Mouse (Mus musculus) hindlimb bud, embryonic 11.5 days (tissue): ENCODE results near the gene Dcaf17.

Experiments used
- DNase-seq: peaks from one replicate; pipeline ENCODE4 v3.0.0-alpha.2; 2012; ENCODE audit warnings: low read depth, low spot score; ENCODE audit errors: extremely low spot score

Dcaf17 gene

DNA sequence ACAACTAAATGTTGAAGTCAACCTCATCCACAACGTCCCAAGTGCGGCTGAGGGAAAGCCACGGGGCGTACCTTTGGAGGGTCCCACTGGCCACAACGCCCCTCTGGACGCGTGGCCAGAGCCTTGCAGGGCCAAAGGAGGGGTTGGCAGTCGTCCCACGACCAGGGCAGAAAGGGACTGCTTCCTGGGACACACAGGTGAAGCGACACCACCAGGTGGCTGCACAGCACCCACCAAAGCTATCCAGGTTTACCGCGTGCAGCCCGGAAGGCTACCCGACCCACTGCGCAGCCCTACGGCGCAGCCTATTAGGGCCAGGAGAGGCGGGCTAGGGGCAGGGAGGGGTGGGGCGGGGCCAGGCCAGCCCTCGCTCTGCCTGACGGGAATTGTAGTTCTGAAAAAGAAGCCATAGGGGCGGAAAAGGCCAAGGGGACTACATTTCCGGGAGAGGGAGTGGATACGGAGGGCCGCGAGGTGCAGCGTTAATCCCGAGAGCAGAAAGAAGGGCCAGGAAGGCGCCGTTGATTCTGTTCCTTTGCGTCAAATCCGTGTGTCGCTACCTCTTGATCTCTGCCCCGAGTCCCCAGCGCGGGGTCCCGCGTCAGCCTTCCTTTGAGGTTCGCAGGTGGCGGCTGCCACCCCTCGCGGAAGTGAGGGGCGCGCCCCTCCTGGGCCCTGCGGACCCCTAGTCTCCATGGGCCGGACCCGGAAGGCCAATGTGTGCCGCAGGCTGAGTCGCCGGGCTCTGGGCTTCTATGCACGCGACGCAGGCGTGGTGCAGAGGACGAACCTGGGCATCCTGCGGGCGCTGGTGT, at the start of gene Dcaf17, which contains the start of gene Mettl8:
Gene Dcaf17, plus strand, starts transcription at position 29 of the 815 bp plus-strand sequence.
Gene Mettl8, minus strand, starts transcription at position 284 of the 815 bp plus-strand sequence.
- peak; percentile 82 for DNase-seq

GRCm38 (mm10) chr2:71011816-71012215, 43.3 kb upstream of the Dcaf17 start:
- no peak for DNase-seq

- DNase-seq, result no peak
Measured at GRCm38 (mm10) chr2:71013521-71013920, 41.6 kb upstream of the Dcaf17 start.

DNA sequence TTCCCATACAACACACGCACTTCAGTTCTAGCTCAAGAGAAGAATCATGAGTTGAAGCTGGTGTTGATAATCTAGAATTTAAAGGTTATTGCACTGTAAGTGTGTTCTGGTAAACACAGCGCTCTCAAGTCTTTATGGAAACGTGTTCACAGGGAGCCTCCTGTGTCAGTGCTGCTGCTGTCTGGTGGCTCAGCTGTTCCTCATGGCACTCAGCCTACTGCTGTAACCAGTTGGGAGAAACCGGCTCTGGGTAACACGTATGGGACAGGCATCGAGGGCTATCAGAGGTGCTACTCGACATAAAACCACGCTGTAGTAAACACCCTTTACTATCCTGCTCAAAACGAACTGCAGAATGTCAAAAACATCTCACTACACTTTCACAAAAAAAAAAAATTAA, 35.9 kb upstream of the Dcaf17 start:
- DNase-seq, result no peak

DNA sequence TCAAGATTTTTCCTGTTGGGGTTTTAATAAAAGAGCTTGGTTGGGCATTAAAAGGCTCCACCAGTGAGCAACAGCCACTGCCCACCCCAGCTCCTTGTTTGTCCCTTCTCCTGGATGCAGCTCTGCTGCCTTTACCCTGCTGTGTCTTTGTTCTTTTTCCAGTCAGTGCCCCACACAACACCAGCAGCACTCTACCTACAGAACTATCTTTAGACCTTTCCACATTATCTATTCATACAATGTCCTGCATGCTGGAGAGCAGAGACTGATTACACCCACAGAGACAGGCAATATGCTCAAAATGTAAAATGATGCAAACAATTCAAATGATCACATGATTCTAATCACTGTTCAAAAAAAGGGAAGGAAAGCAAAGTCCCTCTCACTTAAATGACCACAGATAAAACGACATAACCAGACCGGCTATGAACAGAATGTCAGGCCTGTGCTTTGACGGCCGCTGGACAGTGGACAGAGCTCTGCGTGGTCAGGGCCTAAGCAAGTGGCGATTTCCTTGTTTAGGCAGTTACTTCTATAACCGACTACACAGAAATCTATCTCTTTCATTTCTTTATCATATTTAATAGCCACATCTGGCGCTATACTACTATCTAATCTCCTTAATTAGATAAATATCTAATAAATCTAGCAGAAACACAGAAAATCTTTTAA, 35.3 kb upstream of the Dcaf17 start:
- DNase-seq, result no peak

DNA sequence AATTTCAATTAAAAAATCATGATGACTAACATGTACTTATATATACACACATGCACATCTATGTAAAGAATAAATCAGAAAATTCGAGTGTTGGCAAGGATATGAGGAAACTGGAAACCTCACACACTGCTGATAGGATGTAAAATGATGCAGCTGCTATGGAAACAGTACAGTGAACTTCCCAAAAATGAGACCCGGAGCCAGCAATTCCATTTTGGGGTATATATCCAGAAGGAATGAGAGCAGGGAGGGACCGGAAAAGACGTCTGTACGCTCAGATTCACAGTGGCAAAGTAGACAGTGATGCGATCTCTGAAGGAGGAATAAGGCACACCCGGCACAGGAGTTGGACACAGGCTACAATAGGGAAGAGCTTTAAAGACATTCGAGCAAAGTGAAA, 34.5 kb upstream of the Dcaf17 start:
- DNase-seq, result no peak

- no peak for DNase-seq
Measured at GRCm38 (mm10) chr2:71022991-71023390, 32.1 kb upstream of the Dcaf17 start.

DNA sequence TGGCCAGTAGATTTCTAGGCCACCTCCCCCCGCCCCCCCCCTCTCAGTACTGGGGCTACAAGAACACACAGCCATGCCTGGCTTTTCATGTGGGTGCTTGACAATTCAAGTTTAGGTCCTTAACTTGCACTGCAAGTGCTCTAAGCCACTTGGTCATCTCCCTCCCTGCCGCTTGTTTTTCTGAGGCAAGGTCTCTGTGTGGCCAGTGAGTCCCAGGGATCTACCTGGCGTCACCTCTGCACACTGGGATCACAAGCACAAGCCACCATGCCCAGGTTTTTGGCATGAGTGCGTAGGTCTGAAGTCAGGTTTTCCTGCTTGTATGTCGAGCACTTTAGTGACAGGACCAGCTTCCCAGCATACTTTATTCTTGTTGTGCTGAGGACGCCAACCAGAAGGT, 31.1 kb upstream of the Dcaf17 start:
- no peak for DNase-seq

- DNase-seq, result no peak
Measured at GRCm38 (mm10) chr2:71025576-71026315, 29.4 kb upstream of the Dcaf17 start.

- no peak for DNase-seq
Measured at GRCm38 (mm10) chr2:71026787-71027186, 28.3 kb upstream of the Dcaf17 start.

DNA sequence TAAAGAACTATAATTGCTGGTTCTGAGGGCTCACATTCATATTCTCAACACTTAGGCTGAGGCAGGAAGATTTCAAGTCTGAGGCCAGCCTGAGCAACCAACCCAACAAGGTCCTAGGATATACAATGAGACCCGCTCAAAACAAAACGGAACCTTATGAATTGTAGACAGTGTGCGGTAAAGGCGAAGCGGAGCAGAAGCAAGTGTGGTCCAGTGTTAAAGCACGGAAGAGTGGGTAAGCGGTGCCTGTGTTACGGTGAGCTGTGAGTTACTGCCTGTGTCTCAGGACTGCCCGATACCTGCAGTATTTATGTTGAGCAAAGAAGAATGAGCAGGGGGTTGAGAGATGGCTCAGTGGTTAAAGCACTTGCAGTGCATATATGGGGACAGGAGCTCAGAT, 27.5 kb upstream of the Dcaf17 start:
- no peak for DNase-seq

DNA sequence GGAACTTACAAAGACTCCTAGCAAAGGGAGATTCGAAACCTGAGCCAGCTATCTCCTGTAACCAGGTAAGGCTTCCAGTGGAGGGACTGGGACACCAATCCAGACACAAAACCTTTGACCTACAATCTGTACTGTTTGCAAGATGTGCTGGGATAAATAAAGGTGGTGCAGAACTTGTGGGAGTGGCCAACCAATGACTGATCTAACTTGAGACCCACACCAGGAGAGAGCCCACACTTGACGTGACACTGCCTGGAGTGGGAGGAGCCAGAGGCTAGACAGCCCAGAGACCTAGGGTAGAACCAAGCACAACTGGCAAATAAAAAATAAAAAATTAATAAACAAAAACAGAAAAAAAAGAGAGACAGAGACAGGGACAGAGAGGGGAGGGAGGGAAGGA, 24.5 kb upstream of the Dcaf17 start:
- DNase-seq, result no peak

- no peak for DNase-seq
Measured at GRCm38 (mm10) chr2:71031973-71032794, 22.9 kb upstream of the Dcaf17 start.

- no peak for DNase-seq
Measured at GRCm38 (mm10) chr2:71033014-71033413, 22.1 kb upstream of the Dcaf17 start.

- no peak for DNase-seq
Measured at GRCm38 (mm10) chr2:71033987-71034386, 21.1 kb upstream of the Dcaf17 start.

DNA sequence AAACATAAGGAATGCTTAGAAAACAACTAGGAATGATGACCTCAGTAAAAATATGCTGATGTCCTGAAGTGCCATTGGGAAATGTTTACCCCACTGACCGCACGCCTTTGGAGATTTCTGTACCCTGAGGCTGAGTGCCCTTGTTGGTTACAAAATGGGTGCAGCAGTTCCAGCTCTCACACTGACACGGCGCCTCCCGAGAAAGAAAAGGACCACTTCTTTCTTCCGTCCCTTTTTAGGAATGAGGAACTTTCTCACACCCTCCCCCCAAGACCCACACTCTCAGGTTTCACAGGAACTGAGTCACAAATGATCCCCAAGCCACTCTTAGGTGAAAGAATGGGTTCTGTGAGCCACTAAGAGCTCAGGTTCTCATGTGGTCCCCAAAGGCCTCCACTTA, 17.7 kb upstream of the Dcaf17 start:
- no peak for DNase-seq

DNA sequence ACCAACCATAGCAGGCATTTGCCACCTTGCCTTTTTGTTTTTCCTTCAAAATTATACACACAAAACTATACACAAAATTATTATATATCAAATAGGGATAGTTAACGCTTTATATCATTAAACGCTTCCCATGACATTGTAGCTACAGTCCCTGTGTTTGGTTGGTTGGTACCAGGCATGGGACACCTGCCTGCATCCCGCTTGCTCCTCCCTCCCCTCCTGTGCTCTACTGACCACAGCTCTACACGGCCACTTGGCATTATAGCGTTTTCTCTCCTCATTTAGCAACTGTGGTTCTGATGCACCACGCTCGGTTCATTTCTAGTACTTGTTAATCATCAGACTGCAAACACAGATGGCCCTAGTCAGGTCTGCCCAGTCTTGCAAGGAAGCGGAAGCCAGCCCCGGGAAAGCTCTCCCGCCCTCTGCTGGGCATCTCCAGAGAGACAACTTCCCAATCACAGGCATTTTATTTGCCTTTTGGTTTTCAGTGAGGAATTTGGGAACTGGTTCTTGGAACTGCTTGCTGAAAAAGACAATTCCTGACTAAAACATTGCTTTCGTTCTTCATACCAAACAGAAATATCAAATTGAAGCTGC, 15.5 kb upstream of the Dcaf17 start:
- no peak for DNase-seq

DNA sequence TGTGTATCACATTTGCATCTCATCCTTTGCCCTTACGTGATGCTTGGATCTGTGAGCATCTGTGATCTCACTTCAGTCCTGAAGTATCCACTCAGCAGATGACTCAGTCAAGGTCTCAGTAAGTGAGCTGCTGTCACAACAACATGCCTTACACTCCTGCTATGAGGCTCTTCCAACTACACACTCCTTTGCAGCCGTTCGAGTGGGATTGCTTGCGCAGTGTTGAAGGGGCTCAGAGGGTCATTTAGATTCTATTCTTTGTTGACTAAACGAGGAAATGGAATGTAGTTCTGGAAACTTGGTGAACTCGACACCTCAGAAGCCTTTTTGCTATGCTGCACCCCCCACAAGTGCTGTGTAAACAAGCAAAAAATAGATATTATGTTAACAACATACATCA, 9.0 kb upstream of the Dcaf17 start:
- no peak for DNase-seq

DNA sequence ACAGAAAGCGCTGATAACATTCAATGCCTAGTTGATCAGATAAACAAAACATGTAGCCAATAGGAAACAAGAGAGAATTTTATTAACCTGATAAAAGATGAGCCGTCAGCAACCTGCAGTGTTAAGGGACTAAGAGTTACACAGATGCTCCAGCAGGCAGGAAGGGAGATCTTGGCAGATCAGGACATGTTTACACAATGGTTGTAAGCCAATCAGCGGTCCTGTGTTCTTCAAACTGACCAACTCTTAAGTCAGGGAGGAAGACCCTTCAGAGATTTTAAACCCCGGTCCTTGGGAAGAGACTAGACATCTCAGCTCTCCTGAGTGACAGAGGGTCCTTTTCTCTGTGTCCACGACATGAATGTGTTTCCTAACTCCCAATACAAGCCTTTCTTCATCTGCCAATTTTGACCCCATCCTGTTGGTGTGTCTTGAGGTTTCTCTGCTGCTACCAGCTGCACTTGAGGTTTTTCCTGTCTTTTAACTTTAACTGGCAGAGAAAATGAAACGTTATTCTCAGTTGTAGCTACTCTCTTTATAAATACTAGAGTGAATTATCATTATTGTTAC, 8.3 kb upstream of the Dcaf17 start:
- no peak for DNase-seq

- DNase-seq, result no peak
Measured at GRCm38 (mm10) chr2:71048896-71049295, 6.2 kb upstream of the Dcaf17 start.
